Mouse (Mus musculus): ENCODE measurements around the gene Rps16.

Gene Rps16

GRCm38 (mm10) chr7:28371514-28371989, 21.1 kb downstream of the Rps16 start:
- in situ Hi-C loops (cut with MboI; ENCODE audit: unreplicated experiment in 2 of 2), result loop anchor here in 1 of 2 experiments (10.0 kb wide), 2 partner anchors 63 to 223 kb away; partner anchors contain the start of genes Gmfg, Pak4 and Samd4b

- in situ Hi-C loops (cut with MboI; ENCODE audit: unreplicated experiment in 2 of 2), result loop anchor here in 1 of 2 experiments (10.0 kb wide), 2 partner anchors 62 to 222 kb away; partner anchors contain the start of genes Gmfg, Pak4 and Samd4b
These were observed 22.0 kb downstream of the Rps16 start, which contains the start of gene Plekhg2 for GRCm38 (mm10) chr7:28372251-28373108. TSS of gene Plekhg2 (minus strand) at chr7:28372599.

DNA sequence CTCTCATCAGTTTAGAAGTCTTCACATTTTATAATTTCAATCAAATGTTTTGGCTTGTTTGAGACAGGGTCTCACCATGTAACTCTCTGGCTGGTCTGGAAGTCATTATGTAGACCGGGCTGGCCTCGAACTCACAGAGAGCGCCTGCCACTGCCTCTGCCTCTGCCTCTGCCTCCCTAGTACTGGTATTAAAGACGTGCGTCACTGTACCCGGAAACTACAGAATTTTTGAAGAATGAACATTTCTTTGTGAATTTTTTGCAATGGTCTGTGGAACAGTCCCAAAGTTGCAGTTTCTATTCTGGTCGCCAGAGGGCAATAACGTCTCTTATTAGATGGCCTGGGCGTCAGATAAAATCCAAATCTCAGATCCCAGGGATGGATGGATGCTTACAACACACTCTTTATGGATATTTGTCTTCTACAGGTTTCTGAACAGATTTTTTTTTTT, 22.7 kb downstream of the Rps16 start:
- in situ Hi-C loops (cut with MboI; ENCODE audit: unreplicated experiment in 2 of 2), result loop anchor here in 1 of 2 experiments (10.0 kb wide), 2 partner anchors 62 to 222 kb away; partner anchors contain the start of genes Gmfg, Pak4 and Samd4b

DNA sequence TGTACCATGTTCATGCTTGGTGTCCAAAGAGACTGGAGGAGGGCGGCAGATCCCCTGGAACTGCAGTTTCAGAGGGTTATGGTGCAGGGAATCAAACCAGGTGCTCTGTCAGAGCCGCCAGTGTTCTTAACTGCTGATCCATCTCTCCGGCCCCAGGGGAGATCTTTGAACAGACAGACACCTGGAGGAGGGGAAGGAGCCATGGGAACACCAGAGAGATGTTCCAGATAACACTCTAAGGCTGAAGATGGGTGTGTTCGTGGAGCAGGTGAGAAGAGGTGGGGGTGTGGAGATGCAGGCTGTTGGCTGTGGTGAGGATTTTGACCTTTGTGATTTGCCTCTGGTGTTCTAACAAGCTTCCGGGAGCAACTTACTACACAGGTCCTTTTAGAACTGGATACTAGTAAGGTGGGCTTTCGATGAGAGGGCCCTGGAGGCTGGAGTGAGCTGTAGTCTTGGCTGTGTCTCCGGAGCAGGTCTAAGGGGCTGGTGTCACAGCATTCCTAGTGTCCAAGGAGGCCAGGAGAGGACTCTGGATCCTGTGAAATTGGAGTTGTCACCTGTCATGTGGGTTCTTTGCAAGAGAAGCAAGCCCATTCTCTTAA, 23.5 kb downstream of the Rps16 start:
- in situ Hi-C loops (cut with MboI; ENCODE audit: unreplicated experiment in 2 of 2), result loop anchor here in 1 of 2 experiments (10.0 kb wide), 2 partner anchors 61 to 221 kb away; partner anchors contain the start of genes Gmfg, Pak4 and Samd4b

- in situ Hi-C loops (cut with MboI; ENCODE audit: unreplicated experiment in 2 of 2), result loop anchor here in 1 of 2 experiments (5.0 to 25.0 kb wide), 4 partner anchors 60 to 912 kb away; partner anchors contain the start of genes Gmfg, Pak4, Samd4b and Sertad3
These were observed 24.2 kb downstream of the Rps16 start for GRCm38 (mm10) chr7:28374647-28375046.

GRCm38 (mm10) chr7:28375176-28375921, 24.9 kb downstream of the Rps16 start:
- in situ Hi-C loops (cut with MboI; ENCODE audit: unreplicated experiment in 2 of 2), result loop anchor here in 1 of 2 experiments (5.0 to 25.0 kb wide), 4 partner anchors 59 to 913 kb away; partner anchors contain the start of genes Gmfg, Pak4, Samd4b and Sertad3

- in situ Hi-C loops (cut with MboI; ENCODE audit: unreplicated experiment in 2 of 2), result loop anchor here in 1 of 2 experiments (5.0 to 25.0 kb wide), 4 partner anchors 59 to 914 kb away; partner anchors contain the start of genes Gmfg, Pak4, Samd4b and Sertad3
These were observed 25.7 kb downstream of the Rps16 start for GRCm38 (mm10) chr7:28376011-28376771.

- in situ Hi-C loops (cut with MboI; ENCODE audit: unreplicated experiment in 2 of 2), result loop anchor here in 1 of 2 experiments (5.0 to 25.0 kb wide), 4 partner anchors 57 to 915 kb away; partner anchors contain the start of genes Gmfg, Pak4, Samd4b and Sertad3
These were observed 27.0 kb downstream of the Rps16 start for GRCm38 (mm10) chr7:28377190-28378065.

GRCm38 (mm10) chr7:28378066-28378690, 27.7 kb downstream of the Rps16 start:
- in situ Hi-C loops (cut with MboI; ENCODE audit: unreplicated experiment in 2 of 2), result loop anchor here in 1 of 2 experiments (5.0 to 25.0 kb wide), 4 partner anchors 57 to 916 kb away; partner anchors contain the start of genes Gmfg, Pak4, Samd4b and Sertad3

DNA sequence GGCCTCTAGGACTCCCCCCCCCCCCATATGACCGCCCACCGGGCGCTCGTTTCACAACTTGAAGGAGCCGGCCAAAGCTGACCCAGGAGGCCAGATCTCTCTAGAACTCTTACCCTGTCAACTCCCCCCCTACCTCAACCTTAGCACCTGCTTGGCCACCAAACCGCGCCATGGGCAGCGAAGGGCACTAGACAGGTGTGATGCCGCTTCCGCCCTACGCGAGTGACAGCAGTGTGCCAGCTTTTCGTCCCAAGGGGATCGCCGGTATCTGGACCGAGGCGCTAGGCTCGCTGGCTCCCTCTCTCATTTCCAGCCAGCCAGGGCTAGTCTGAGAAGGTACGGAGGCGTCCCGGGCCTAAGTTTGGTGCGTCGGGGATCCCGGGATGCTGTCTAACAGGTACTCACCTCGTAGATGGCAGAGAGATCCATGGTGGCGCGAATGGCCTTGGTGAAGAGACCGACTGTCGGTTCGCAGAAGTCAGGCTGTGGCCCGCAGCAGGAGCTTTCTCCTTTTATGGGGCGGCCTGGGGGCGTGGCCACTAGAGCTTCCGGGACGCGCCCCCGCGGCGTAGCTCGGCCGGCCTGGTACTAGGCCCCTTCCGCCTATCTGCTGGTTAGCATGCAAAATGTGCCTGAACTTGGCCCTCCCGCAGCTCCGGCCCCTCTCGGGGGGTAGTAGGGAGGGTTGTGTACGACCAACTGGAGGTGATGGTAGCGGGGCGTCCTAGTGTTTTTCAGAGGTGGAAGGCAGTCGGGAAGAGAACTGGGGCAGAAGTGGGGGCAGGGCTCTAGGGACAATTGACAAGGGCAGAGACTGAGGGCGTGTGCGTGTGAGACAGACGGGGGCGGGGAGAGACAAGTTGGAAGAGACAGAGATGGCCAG, 28.6 kb downstream of the Rps16 start:
- in situ Hi-C loops (cut with MboI; ENCODE audit: unreplicated experiment in 2 of 2), result loop anchor here in 1 of 2 experiments (5.0 to 25.0 kb wide), 4 partner anchors 56 to 917 kb away; partner anchors contain the start of genes Gmfg, Pak4, Samd4b and Sertad3

DNA sequence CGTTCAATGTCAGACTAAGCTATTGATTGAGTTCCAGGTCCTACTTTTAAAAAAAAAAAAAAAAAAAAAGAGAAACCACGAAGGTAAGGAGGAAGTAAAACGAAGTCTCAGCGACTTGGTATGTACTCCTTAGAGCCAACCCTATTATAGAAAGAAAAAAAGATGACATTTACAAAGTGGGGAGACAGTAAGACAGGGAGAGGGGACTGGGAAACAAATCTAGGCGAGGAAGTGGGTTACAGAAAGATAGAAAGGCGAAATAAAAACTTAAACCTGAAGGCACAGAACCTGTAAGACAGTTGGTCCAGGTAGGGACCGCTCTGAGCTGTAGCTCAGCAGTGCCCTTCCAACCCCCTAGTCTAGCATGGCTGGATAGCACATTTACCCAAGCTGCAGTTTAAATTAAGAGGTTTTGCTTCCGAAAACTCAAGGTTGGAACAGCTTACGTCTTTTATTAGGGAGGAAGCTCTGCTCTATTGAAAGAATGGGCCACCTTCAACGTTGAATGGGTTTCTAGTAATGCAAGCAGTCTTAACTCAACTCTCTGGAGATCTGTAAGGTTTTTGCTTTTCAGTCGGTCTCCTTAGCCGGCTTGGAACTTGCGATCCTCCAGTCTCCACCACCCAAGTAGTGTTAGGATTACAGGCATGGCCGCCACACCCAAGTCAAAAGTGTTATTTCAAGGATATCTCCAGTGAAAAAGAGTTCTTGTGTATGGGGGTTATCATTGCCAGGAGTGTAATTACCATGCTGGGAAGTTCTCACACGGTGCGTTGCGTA, 30.0 kb downstream of the Rps16 start, which contains the start of gene Zfp36:
TSS of gene Zfp36 (minus strand) at position 17 of the 780 bp plus-strand sequence.
- in situ Hi-C loops (cut with MboI; ENCODE audit: unreplicated experiment in 2 of 2), result loop anchor here in 1 of 2 experiments (25.0 kb wide), 1 partner anchor 918 kb away; the partner anchor contains the start of gene Sertad3

- in situ Hi-C loops (cut with MboI; ENCODE audit: unreplicated experiment in 2 of 2), result loop anchor here in 1 of 2 experiments (25.0 kb wide), 1 partner anchor 919 kb away; the partner anchor contains the start of gene Sertad3
These were observed 30.8 kb downstream of the Rps16 start for GRCm38 (mm10) chr7:28381017-28381790.

DNA sequence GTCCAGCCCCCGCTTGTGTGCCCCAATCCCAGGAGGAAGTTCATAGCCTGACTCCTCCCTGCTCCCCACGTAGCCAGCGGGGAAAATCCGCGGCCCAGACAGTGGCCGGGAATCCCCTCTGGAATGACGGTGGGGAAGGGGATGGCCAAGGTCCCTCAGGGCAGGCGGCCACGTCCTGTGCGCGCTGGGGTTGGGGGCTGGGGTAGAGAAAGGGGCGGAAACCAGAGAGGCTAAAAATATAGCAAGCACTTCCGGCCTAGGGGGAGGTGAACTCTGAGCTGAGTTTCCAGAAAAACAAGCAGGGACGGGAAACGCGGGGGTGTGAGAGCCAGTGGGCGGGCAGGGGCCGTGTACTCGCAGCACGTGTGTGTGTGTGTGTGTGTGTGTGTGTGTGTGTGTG, 31.5 kb downstream of the Rps16 start:
- in situ Hi-C loops (cut with MboI; ENCODE audit: unreplicated experiment in 2 of 2), result loop anchor here in 1 of 2 experiments (25.0 kb wide), 1 partner anchor 920 kb away; the partner anchor contains the start of gene Sertad3

DNA sequence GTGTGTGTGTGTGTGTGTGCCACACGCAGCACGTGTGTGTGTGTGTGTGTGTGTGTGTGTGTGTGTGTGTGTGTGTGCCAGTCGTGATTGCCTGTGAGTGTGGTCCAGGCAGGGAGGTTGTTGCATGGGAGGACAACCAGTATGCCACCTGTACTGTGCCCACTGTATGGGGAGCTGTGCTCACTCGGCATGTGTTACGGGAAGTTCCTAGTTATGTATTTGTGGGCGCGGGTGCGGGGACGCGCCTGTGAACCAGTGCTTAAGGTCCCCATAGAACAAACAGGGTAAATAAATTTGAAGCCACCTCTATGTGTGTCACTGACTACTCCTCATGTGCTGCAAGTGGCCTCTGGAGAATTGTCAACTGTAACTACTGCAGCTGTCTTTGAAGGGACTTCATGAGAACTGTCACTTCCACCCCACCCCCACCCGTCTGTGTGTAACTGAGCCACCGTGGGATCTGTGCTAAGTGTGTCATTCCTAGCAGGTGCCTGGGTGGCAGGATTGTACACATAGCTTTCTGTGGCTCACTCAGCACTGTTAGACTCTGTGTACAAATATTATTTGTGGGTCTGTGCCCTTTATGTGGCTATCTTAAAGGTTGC, 32.0 kb downstream of the Rps16 start:
- in situ Hi-C loops (cut with MboI; ENCODE audit: unreplicated experiment in 2 of 2), result loop anchor here in 1 of 2 experiments (25.0 kb wide), 1 partner anchor 920 kb away; the partner anchor contains the start of gene Sertad3
